Mouse (Mus musculus): ENCODE measurements around the gene Sae1. TPM values are rescaled to one million over a fixed set of nuclear protein-coding genes. Genes with fewer than 3 reads are reported as not detected.
A peak's percentile ranks its signal among the peaks of the same experiment; 100 is the strongest.
"Not testable (repeated sequence)": the region's sequence is repeated elsewhere in the genome, so short reads cannot be mapped to it uniquely, and the experiment has no call there.

Sae1 gene
- polyA plus RNA-seq, 1 experiment from 2014 or later, result 437 TPM

DNA sequence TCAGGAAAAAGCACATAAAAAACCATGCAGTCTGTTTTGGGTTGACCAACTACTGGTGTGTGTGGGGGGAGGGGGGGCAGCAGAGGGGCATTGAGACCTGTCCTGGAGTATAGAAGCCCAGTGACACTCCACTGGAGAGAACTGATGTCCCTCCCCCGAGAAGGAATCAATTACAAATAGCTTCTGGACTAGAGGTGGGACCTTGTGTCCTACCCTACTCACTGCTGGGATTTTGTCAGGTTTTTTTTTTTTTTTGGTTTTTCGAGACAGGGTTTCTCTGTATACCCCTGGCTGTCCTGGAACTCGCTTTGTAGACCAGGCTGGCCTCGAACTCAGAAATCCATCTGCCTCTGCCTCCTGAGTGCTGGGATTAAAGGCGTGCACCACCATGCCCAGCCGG lies 80.5 kb downstream of the Sae1 start:
- not testable (repeated sequence) for H3K27me3 ChIP-seq (ENCODE audit: control insufficient read depth, insufficient read depth, low read length); DNase-seq (ENCODE audit: low spot score); H3K27ac ChIP-seq (ENCODE audit: low read depth, low read length); H3K36me3 ChIP-seq (ENCODE audit: control insufficient read depth, insufficient read depth, low read length); H3K9me3 ChIP-seq (ENCODE audit: control insufficient read depth, low read length); H3K4me2 ChIP-seq (ENCODE audit: low read depth, low read length, severe bottlenecking); ATAC-seq (replicated peaks; ENCODE audit: low FRiP score); H3K9ac ChIP-seq (ENCODE audit: low read length); H3K4me3 ChIP-seq (ENCODE audit: low read depth, low read length)
- H3K4me1 ChIP-seq (replicated peaks; ENCODE audit: control insufficient read depth, insufficient read depth, low read length), result peaks cover 25% of the 10 kb centered on the region
- 78% methylated on average over 6 of the region's 6 CpGs for WGBS

DNA sequence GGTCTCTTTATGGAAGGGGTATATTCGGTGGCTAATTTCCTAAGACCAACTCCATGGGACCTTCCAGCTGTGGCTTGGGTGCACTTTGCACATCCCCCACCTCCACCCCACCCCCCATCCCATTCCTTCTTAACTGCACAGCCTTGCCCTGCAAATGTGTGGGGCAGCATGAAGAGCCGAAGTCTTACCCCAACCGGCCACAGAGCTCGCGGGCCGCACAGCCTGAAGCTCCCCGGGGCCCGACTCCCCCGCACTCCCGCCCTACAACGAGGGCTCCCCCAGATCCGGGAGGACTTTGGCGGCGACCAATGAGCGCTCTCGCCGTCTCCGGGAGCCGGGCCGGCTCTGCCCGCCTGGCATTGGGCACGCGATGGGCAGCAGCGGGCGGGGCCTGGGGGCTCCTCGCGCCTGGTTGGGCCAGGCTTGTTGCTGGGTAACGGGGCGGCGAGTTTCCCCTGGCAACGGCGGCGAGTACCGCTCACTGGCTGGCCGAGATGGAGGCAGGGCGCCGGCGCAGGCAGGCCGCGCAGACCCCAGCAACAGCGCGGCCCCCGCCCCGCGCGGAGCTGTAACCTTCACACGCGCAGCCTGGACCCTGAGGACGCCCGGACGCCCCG lies 88.1 kb downstream of the Sae1 start:
- Histone ChIP-seq H3K9ac (ENCODE audit: low read length) (peak overlapping the region; percentile 59), H3K4me3 (ENCODE audit: low read depth, low read length) (peak overlapping the region; percentile 42), H3K4me2 (ENCODE audit: low read depth, low read length, severe bottlenecking) (peak overlapping the region; percentile 94), H3K36me3 (ENCODE audit: control insufficient read depth, insufficient read depth, low read length) (no peaks in the 10 kb centered on the region), H3K27ac (ENCODE audit: low read depth, low read length) (peak overlapping the region; percentile 59), H3K4me1 (replicated peaks; ENCODE audit: control insufficient read depth, insufficient read depth, low read length) (peaks cover 12% of the 10 kb centered on the region), H3K27me3 (ENCODE audit: control insufficient read depth, insufficient read depth, low read length) (no peaks in the 10 kb centered on the region), H3K9me3 (ENCODE audit: control insufficient read depth, low read length) (no peaks in the 10 kb centered on the region)
- under 1% methylated on average over 48 of the region's 52 CpGs for WGBS
- ATAC-seq (replicated peaks; ENCODE audit: low FRiP score) (peak; percentile 91), DNase-seq (ENCODE audit: low spot score) (peak; percentile 97)

DNA sequence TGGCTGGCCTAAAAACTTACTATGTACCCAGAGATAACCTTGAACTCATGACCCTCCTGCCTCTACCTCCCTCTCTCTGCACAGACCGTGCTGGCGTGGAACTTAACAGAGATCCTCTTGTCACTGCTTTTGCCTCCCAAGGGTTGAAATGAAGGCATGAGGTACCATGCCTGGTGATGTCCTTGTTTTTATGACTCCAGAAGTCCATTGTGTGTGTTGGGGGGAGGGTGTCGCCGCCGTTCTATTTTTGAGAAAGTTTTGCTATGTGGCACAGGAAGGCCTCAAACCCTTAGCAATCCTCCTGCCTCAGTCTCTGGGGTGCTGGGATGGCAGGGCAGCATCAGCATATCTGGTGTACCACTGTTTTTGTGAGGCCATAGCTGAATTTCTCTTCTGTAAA lies 88.7 kb downstream of the Sae1 start:
- H3K9ac ChIP-seq (ENCODE audit: low read length), result peak overlapping the region; percentile 59

DNA sequence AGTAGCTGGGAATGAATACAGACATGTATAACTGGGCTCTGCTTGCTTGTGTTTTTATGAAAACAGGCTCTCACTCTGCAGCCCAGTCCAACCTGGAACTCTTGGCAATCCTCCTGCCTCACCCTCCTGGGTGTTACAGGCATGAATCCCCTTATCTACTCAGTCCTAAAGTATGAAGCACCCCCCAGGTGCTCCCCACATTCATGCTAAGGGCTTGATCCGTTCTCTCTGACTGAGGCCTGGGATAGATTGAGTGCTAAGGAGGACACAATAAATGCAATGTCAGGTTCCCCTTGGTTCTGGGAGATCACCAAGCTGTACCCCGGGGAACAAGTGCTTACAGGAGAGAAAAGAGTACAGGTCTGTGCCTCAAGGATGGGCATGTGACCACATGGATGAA lies 90.0 kb downstream of the Sae1 start:
- WGBS, result 78% methylated on average over 2 of the region's 2 CpGs
- no peak overlapping the region for H3K9ac ChIP-seq (ENCODE audit: low read length)
- H3K36me3 ChIP-seq (ENCODE audit: control insufficient read depth, insufficient read depth, low read length), result no peaks in the 10 kb centered on the region
- no peak overlapping the region for H3K27ac ChIP-seq (ENCODE audit: low read depth, low read length)
- no peaks in the 10 kb centered on the region for H3K9me3 ChIP-seq (ENCODE audit: control insufficient read depth, low read length)
- ATAC-seq (replicated peaks; ENCODE audit: low FRiP score) (no peak), DNase-seq (ENCODE audit: low spot score) (no peak)
- no peak overlapping the region for H3K4me2 ChIP-seq (ENCODE audit: low read depth, low read length, severe bottlenecking)
- no peak overlapping the region for H3K4me3 ChIP-seq (ENCODE audit: low read depth, low read length)
- peaks cover 12% of the 10 kb centered on the region for H3K4me1 ChIP-seq (replicated peaks; ENCODE audit: control insufficient read depth, insufficient read depth, low read length)
- no peaks in the 10 kb centered on the region for H3K27me3 ChIP-seq (ENCODE audit: control insufficient read depth, insufficient read depth, low read length)

More for the DNA sequence above, 88.7 kb downstream of the Sae1 start:
- no peaks in the 10 kb centered on the region for H3K9me3 ChIP-seq (ENCODE audit: control insufficient read depth, low read length)
- no peak for ATAC-seq (replicated peaks; ENCODE audit: low FRiP score)
- 0 out of 2 replicates have a peak overlapping the region, but pooled peaks have one; percentile 50 for H3K27ac ChIP-seq (ENCODE audit: low read depth, low read length)
- WGBS, result 79% methylated on average over 5 of the region's 5 CpGs
- no peak for DNase-seq (ENCODE audit: low spot score)
- H3K36me3 ChIP-seq (ENCODE audit: control insufficient read depth, insufficient read depth, low read length), result no peaks in the 10 kb centered on the region
- H3K27me3 ChIP-seq (ENCODE audit: control insufficient read depth, insufficient read depth, low read length), result no peaks in the 10 kb centered on the region
- H3K4me1 ChIP-seq (replicated peaks; ENCODE audit: control insufficient read depth, insufficient read depth, low read length), result peaks cover 12% of the 10 kb centered on the region
- H3K4me2 ChIP-seq (ENCODE audit: low read depth, low read length, severe bottlenecking), result peak overlapping the region; percentile 94
- H3K4me3 ChIP-seq (ENCODE audit: low read depth, low read length), result peak overlapping the region; percentile 42

DNA sequence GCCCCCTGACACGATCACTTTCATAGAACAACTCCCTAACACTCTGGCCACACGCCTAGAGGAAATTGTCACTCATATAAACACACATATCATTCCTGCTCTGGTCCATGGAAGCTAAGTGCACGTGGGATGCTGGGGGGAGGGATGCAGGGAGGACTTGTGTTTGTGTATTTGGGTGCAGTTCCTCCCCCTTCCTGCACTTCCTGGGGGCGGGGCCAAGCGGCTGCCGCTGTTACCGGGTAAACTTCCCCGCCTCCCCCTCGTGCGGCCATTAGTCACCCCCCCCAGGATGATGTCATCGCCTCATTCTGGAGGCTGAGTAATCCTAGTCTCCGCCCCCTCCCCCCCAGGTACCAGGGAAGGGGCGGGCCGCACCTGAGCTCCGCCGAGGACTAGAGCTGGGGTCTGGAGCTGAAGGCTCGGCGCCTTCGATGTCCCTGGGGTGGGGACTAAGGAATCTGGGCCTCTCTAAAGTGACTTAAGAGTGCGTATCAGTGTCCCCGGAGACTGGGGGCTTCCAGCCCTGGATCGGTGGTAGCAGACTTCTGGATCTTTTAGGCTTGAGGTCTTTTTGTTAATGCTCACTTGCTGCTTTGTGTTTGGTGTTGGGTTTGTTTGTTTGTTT lies 90.7 kb downstream of the Sae1 start:
- H3K4me2 ChIP-seq (ENCODE audit: low read depth, low read length, severe bottlenecking), result peak overlapping the region; percentile 62
- peak overlapping the region; percentile 27 for H3K4me3 ChIP-seq (ENCODE audit: low read depth, low read length)
- H3K27ac ChIP-seq (ENCODE audit: low read depth, low read length), result peak overlapping the region; percentile 41; the same call in 1 of the 2 replicates
- H3K27me3 ChIP-seq (ENCODE audit: control insufficient read depth, insufficient read depth, low read length), result no peaks in the 10 kb centered on the region
- ATAC-seq (replicated peaks; ENCODE audit: low FRiP score), result no peak
- H3K4me1 ChIP-seq (replicated peaks; ENCODE audit: control insufficient read depth, insufficient read depth, low read length), result peaks cover 12% of the 10 kb centered on the region
- H3K9me3 ChIP-seq (ENCODE audit: control insufficient read depth, low read length), result no peaks in the 10 kb centered on the region
- DNase-seq (ENCODE audit: low spot score), result peak; percentile 92
- 2% methylated on average over 21 of the region's 22 CpGs for WGBS
- peak overlapping the region; percentile 39 for H3K9ac ChIP-seq (ENCODE audit: low read length)
- no peaks in the 10 kb centered on the region for H3K36me3 ChIP-seq (ENCODE audit: control insufficient read depth, insufficient read depth, low read length)

DNA sequence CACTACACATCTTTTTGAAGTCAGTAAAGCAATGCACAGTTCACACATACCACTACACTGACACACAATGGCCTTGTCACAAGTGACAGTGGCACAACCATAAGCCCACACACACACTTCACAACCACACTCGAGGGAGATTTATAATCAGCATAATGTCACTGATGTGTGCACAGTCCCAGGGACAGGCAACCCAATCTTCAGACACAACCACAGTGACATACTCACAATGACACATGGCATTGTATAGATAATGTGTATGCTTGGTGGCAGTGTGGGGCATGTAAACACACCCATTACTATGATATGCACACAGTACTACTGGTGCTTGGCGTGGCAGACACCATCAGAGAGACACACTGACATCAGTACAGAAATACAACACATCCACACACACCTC lies 91.5 kb downstream of the Sae1 start:
- H3K4me2 ChIP-seq (ENCODE audit: low read depth, low read length, severe bottlenecking), result no peak overlapping the region

DNA sequence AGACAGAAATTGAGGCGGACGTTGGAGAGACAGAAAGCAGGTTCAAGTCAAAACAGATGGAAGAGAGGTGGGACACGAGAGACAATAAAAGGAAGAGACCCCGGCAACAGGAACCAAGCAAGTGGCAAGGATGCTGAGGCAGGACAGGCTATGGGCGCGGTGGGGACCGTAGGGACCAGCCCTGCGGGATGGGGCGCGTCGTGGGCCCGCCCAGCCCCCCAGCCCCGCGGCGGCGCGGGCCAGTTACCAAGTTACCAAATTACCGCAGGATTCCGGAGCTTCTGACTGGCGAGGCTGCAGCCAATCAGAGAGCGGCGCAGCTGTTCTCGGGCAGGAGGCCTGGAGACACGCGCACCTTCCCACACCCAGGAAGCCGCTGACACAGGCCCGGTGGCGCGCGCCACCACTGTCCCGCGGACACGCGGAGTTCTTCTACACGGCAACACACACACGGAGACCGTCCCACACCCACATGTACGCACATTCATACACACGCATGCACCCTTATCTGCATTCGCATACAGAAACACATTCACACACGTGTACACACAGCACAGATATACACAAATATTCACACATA lies 92.2 kb downstream of the Sae1 start:
- WGBS, result 2% methylated on average over 41 of the region's 41 CpGs
- no peaks in the 10 kb centered on the region for H3K27me3 ChIP-seq (ENCODE audit: control insufficient read depth, insufficient read depth, low read length)
- DNase-seq (ENCODE audit: low spot score), result peak; percentile 89
- peak overlapping the region; percentile 89 for H3K4me2 ChIP-seq (ENCODE audit: low read depth, low read length, severe bottlenecking)
- no peaks in the 10 kb centered on the region for H3K9me3 ChIP-seq (ENCODE audit: control insufficient read depth, low read length)
- H3K36me3 ChIP-seq (ENCODE audit: control insufficient read depth, insufficient read depth, low read length), result no peaks in the 10 kb centered on the region
- H3K27ac ChIP-seq (ENCODE audit: low read depth, low read length), result peak overlapping the region; percentile 69
- peak overlapping the region; percentile 39 for H3K4me3 ChIP-seq (ENCODE audit: low read depth, low read length)
- H3K9ac ChIP-seq (ENCODE audit: low read length), result peak overlapping the region; percentile 63
- peak; percentile 49 for ATAC-seq (replicated peaks; ENCODE audit: low FRiP score)
- H3K4me1 ChIP-seq (replicated peaks; ENCODE audit: control insufficient read depth, insufficient read depth, low read length), result peaks cover 12% of the 10 kb centered on the region

More for the DNA sequence above, 91.5 kb downstream of the Sae1 start:
- H3K4me1 ChIP-seq (replicated peaks; ENCODE audit: control insufficient read depth, insufficient read depth, low read length), result peaks cover 12% of the 10 kb centered on the region
- 33% methylated on average over 2 of the region's 2 CpGs for WGBS
- H3K27ac ChIP-seq (ENCODE audit: low read depth, low read length), result no peak overlapping the region
- H3K9ac ChIP-seq (ENCODE audit: low read length), result no peak overlapping the region; the same call in 1 of the 2 replicates
- no peak for DNase-seq (ENCODE audit: low spot score)
- H3K9me3 ChIP-seq (ENCODE audit: control insufficient read depth, low read length), result no peaks in the 10 kb centered on the region
- H3K4me3 ChIP-seq (ENCODE audit: low read depth, low read length), result no peak overlapping the region
- ATAC-seq (replicated peaks; ENCODE audit: low FRiP score), result no peak
- no peaks in the 10 kb centered on the region for H3K27me3 ChIP-seq (ENCODE audit: control insufficient read depth, insufficient read depth, low read length)
- no peaks in the 10 kb centered on the region for H3K36me3 ChIP-seq (ENCODE audit: control insufficient read depth, insufficient read depth, low read length)

DNA sequence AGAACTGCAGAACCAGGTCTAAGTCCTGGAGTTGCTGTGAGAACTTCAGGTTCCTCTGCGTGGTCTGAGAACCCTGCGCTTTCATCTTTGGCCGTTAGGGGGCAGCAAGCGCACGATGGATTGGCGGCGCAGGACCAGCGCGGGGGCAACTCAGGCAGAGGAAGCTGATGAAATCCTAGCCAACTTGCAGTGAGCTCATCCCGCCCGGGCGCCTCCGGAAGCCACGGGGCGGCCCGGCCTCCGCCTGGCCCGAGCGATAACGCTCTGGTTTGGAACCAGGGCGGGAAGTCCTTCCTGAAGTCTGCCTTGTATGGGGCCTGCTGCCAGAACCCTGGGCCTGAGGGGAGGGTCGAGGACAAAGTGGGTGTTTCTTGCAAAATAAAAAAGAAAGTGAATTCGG lies 92.8 kb downstream of the Sae1 start:
- DNase-seq (ENCODE audit: low spot score), result peak; percentile 97
- Histone ChIP-seq H3K4me2 (ENCODE audit: low read depth, low read length, severe bottlenecking) (peak overlapping the region; percentile 89), H3K4me1 (replicated peaks; ENCODE audit: control insufficient read depth, insufficient read depth, low read length) (peaks cover 9% of the 10 kb centered on the region), H3K27me3 (ENCODE audit: control insufficient read depth, insufficient read depth, low read length) (no peaks in the 10 kb centered on the region), H3K9ac (ENCODE audit: low read length) (peak overlapping the region; percentile 63), H3K36me3 (ENCODE audit: control insufficient read depth, insufficient read depth, low read length) (no peaks in the 10 kb centered on the region), H3K9me3 (ENCODE audit: control insufficient read depth, low read length) (no peaks in the 10 kb centered on the region), H3K4me3 (ENCODE audit: low read depth, low read length) (peak overlapping the region; percentile 39), H3K27ac (ENCODE audit: low read depth, low read length) (peak overlapping the region; percentile 69)
- ATAC-seq (replicated peaks; ENCODE audit: low FRiP score), result peak; percentile 75
- under 1% methylated on average over 23 of the region's 23 CpGs for WGBS
